Mouse (Mus musculus): Measurements from ENCODE around the gene Wsb1. TPM values are rescaled to one million over a fixed set of nuclear protein-coding genes. Genes with fewer than 3 reads are reported as not detected.
A peak's percentile ranks its signal among the peaks of the same experiment; 100 is the strongest.
"Not testable (repeated sequence)": the region's sequence is repeated elsewhere in the genome, so short reads cannot be mapped to it uniquely, and the experiment has no call there.

Wsb1 gene
- total RNA-seq (2021): 10 to 100 TPM; 13.4 to 17.8 TPM

- intact Hi-C loops (cut with DNase I): loop anchor here (5.0 kb wide), 1 partner anchor 38 kb away; no protein-coding TSS in a partner anchor
Measured at GRCm38 (mm10) chr11:79254391-79255098, at the start of gene Wsb1. Wsb1 (minus strand) TSS chr11:79254671.

DNA sequence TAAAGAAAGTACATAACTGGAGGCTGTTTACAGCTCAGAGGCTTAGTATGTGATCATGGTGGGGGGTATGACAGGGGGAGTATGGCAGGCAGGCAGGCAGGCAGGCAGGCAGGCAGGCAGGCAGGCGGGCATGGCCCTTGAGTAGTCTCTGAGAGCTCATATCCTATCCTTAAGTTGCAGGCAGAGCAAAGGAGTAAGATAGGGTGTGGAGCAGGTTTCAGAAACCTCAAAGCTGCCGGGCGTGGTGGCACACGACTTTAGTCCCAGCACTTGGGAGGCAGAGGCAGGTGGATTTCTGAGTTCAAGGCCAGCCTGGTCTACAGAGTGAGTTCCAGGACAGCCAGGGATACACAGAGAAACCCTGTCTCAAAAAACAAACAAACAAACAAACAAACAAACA, 49.8 kb upstream of the Wsb1 start:
- intact Hi-C loops (cut with DNase I): loop anchor here (2.0 kb wide), 1 partner anchor 33 kb away; no protein-coding TSS in a partner anchor

More at GRCm38 (mm10) chr11:79254391-79255098, at the start of gene Wsb1:
- peak; percentile 88 for DNase-seq (ENCODE audit: low spot score)

DNA sequence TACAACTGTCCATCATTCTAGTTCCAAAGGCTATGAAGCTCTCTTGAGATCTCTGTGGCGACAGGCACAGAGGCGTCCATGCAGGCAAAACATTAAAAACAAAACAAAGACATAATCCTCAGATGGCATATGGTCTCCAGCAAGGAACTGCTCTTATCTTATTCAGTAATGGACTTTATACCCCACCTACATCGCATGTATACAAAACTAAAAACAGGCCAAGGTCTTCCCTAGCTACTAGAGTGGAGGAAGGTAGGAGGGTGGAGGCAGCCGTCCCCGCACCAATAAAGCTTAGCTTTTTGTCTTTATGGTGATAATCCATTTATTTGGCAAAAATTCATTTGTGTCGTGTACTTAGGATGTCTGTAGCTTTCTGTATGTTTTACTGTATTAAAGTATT, 48.6 kb upstream of the Wsb1 start:
- intact Hi-C loops (cut with DNase I): no loop called here

More for the DNA sequence above, 49.8 kb upstream of the Wsb1 start:
- not testable (repeated sequence) for DNase-seq (ENCODE audit: low spot score)

GRCm38 (mm10) chr11:79299719-79300431, 45.4 kb upstream of the Wsb1 start:
- intact Hi-C loops (cut with DNase I): loop anchor here (10.0 kb wide), 1 partner anchor 445 kb away; no protein-coding TSS in a partner anchor
- DNase-seq (ENCODE audit: low spot score): no peak

More for the DNA sequence above, 48.6 kb upstream of the Wsb1 start:
- no peak for DNase-seq (ENCODE audit: low spot score)

DNA sequence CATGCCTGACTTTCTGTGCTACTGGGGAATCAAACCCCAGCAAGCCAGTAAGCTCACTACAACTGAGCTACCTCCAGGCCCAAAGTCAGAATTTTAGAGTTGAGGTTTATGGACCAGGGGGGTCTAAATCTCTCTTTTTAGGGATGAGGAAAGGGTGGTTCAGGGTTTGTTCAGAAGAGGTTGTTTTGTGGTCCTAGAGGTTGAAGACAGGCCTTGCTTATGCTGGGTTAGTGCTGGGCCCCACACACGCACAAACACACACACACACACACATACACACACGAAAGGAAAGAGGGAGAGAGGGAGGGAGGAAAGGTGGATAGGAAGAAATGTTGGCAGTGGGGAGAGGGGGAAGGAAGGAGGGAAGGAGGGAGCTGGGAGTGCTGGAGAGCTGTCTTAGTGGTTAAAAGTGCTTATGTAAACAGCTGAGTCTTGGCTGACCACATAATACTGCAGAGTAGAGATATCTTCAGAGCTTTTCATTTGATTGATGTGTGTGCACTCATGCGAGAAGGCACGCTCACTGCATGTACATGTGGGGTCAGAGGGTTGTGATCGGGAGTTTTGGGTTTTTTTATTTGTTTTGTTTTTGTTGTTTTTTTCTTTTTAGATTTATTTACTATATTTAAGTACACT, 42.5 kb upstream of the Wsb1 start, which contains the start of gene Gm9964:
TSS of gene Gm9964 (minus strand) at position 51 of the 636 bp plus-strand sequence.
- intact Hi-C loops (cut with DNase I): loop anchor here (1.0 to 10.0 kb wide), 3 partner anchors 73 to 442 kb away; no protein-coding TSS in a partner anchor
- no peak for DNase-seq (ENCODE audit: low spot score)

- DNase-seq (ENCODE audit: low spot score): no peak
Measured at GRCm38 (mm10) chr11:79296167-79296566, 41.7 kb upstream of the Wsb1 start.

GRCm38 (mm10) chr11:79293971-79294370, 39.5 kb upstream of the Wsb1 start:
- no peak for DNase-seq (ENCODE audit: low spot score)
- intact Hi-C loops (cut with DNase I): loop anchor here (5.0 to 10.0 kb wide), 3 partner anchors 42 to 439 kb away; partner anchors contain the start of gene Wsb1

More at GRCm38 (mm10) chr11:79296167-79296566, 41.7 kb upstream of the Wsb1 start:
- intact Hi-C loops (cut with DNase I): loop anchor here (1.0 to 10.0 kb wide), 3 partner anchors 72 to 441 kb away; no protein-coding TSS in a partner anchor

GRCm38 (mm10) chr11:79293025-79293424, 38.6 kb upstream of the Wsb1 start:
- no peak for DNase-seq (ENCODE audit: low spot score)
- intact Hi-C loops (cut with DNase I): loop anchor here (5.0 to 10.0 kb wide), 3 partner anchors 41 to 438 kb away; partner anchors contain the start of gene Wsb1

DNA sequence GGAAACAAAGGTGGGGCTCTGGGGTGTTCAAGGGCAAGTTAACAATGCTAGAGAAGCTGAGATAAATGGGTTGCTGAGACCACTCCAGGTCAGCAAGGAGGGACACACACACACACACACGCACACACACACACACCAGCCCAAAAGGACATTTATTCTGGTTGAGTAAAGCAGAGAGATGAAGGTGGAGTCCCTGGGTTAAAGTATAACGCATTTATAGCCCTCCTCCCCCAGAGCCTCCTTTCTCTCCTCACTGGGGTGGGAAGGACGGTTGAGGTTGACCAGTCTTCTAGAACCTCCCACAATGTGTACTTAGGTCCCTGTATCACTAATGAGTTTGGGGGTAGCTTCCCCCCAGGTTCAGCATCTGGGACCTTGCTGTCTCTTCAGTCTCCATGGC, 37.7 kb upstream of the Wsb1 start:
- intact Hi-C loops (cut with DNase I): loop anchor here (5.0 to 10.0 kb wide), 3 partner anchors 40 to 437 kb away; partner anchors contain the start of gene Wsb1
- no peak for DNase-seq (ENCODE audit: low spot score)

DNA sequence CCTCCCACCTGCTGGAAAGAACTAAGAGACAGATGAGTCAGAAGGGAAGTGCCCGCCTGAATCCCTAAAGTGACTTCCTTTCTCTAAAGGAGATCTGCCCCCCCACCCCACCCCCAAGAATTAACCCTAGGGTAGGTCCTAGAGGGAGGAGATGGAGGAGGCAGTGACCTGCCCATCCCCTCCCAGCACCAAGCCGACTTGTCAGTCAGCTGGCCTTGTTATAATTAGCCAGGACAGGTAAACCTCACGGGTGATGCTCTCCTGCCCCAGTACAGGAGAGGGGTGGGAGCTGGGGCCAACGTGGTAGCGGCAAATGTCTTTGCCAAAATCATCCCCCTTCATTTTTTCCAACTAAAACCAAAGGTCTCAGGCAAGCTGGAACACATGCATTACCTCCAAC, 37.2 kb upstream of the Wsb1 start:
- intact Hi-C loops (cut with DNase I): loop anchor here (2.0 to 10.0 kb wide), 4 partner anchors 39 to 437 kb away; partner anchors contain the start of gene Wsb1
- DNase-seq (ENCODE audit: low spot score): no peak

GRCm38 (mm10) chr11:79290473-79290872, 36.0 kb upstream of the Wsb1 start:
- intact Hi-C loops (cut with DNase I): loop anchor here (1.0 to 10.0 kb wide), 5 partner anchors 38 to 436 kb away; partner anchors contain the start of gene Wsb1
- no peak for DNase-seq (ENCODE audit: low spot score)

DNA sequence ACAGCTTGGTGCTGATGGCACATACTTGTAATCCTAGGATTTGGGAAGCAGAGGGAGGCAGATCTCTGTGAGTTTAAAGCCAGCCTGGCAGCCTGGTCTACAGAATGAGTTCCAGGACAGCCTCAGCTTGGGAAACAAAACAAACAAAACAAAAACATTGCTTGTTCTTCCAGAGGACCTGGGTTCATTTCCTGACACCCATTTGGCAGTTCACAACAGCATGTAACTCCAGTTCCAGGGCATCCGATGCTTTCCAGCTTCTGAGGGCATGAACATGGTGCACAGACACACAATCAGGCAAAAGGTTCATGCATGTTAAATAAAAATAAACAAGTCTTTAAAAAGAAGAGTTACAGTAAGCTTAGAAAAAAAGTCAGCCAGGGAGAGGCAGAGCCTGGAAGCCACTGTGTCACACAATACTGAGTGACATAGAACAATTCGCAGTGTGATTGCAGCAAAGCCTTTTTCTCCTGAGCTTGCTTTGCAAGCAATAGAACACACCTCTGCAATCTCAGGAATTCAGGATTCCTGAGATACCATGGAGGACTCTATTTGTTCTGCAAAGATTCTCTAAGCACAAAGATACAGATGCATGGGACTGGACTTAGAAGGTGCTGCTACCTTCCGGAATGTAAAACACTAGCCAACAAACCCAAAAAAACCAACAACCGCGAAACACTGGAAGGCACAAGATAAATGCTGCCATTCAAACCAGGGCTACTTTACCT, 34.6 kb upstream of the Wsb1 start:
- no peak for DNase-seq (ENCODE audit: low spot score)
- intact Hi-C loops (cut with DNase I): no loop called here

GRCm38 (mm10) chr11:79288278-79288843, 33.9 kb upstream of the Wsb1 start:
- intact Hi-C loops (cut with DNase I): no loop called here
- DNase-seq (ENCODE audit: low spot score): no peak

DNA sequence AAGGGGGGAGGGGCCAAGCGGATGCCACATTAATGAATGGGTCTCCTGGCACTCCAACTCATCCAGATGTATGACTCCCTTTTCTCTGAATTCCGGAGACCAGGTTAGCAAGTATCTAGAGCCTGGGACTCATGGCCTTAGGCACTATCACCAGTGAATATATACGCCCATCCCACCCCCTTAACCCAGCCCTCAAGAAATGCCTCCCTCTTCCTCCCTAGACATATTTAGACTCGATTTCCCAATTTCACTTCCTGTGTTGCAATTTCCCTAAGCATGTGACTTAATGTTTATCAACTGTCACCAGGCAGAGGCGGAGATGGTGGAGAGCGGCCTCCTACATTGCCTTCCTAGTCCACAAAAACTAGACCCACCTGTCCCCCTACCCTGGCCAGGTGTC, 33.0 kb upstream of the Wsb1 start:
- DNase-seq (ENCODE audit: low spot score): no peak
- intact Hi-C loops (cut with DNase I): no loop called here

DNA sequence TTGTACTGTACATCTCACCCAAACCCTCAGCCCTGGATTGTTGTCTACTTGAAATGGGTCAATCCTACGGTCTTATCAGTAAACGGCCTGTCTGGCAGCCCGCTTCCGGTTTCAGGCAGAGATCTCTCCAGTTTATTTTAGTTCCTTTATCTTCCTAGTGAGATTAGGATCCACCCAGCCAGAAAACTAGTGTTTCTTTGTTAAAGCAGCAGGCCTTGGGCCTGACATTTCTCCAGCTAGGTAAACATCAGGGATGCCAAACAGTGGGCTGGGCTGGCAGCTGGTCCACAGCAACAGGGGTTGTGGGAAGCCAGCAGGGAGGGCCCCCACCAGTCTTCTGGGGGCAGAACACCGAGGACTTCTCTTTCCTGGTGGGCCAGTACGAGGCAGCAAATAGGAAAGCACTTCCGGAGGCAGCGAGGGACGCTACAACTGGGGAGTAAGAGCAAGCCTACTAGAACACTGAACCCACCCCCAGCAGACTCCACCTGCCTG, 31.9 kb upstream of the Wsb1 start:
- intact Hi-C loops (cut with DNase I): no loop called here
- no peak for DNase-seq (ENCODE audit: low spot score)

- no peak for DNase-seq (ENCODE audit: low spot score)
- intact Hi-C loops (cut with DNase I): no loop called here
Measured at GRCm38 (mm10) chr11:79283350-79284030, 29.0 kb upstream of the Wsb1 start.

DNA sequence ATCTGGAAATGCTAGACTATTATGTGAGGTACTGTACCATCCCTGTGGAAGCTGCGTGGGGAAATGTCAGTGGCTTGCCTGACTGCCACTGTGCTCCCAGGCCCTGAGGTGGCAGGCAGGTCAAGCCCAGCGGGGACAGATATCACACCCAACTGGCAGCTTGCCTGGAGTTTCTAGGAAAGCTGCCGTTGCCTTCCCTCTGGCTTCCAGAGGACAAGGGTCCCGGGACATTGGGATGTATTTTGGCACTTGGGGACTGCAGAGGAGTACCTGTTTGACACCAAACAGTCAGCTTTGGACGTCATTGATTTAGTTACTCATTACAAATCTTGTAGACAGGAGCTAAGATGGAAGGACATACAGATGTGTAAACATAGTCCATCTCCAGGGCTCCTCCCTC, 26.9 kb upstream of the Wsb1 start:
- DNase-seq (ENCODE audit: low spot score): no peak
- intact Hi-C loops (cut with DNase I): no loop called here

DNA sequence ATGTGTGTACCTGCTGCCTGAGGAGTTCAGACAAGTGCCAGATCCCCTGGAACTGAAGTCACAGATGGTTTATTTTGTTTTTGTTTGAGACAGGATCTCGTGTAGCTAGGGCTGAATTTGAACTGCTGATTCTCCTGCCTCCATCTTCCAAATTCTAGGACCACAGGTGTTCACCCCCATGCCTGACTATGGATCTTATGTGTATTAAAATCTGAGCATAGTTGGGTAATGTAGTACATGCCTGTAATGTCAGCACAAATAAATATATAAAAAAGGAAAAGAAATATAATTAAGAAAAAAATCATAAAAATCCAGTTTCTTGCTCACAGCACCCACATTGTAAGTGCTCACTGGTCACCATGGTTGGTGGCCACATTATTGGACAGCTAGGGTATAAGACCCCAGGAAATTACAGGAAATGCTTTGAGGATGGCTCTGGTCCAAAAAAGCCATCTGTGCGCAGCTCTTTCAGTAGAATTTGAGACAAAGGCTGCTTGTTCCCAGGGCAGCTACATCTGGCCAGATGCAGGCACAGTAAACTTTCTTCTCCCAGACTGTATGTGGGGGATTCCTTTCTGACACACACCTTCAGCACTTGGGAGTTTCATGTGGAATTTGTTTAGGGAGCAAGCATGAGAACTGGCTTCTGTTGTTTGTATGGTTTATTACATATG, 25.4 kb upstream of the Wsb1 start:
- DNase-seq (ENCODE audit: low spot score): no peak
- intact Hi-C loops (cut with DNase I): no loop called here

All from heart, postnatal 25 days (tissue).